In the genomic region with DNA sequence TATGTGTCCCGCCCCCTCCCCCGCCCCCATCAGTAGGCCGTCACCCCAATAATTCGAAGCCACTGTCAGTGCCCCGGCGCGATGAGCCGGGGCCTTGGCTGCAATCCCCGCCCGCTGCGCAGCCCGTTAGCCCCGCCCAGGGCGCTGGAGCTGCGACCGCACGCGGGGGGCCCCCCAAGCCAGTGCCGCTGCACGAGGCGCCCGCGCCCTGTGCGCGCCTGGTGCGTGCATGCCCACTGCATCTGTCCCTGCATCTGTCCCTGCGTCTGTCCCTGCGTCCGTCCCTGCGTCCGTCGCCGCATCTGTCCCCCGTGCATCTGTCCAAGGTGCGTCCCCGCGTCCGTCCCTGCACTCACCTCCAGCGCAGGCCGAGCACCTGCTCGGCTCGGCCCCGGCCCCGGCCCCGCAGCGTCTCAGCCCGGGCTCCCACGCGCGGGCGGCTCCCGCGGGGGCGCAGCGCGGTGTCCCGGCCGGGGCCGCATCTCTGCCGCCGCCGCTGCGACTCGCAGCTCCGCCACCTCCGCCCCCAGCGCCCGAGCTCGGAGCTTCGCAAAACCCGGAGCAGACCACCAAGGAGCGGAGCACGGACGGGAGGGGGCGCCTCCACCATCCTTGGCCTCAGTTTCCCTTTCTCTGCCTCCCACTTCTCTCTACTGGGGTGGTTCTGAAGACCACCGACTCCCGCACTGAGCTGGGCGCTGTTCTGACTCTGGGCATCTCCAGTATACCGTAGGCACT, we compare ENCODE assay signal across 8 mouse cellular contexts. TPM values are rescaled to one million over a fixed set of nuclear protein-coding genes. Genes with fewer than 3 reads are reported as not detected.
DNase-seq lines count a peak whose midpoint lies in the region; ATAC-seq and TF ChIP-seq lines count a peak whose summit lies in the region.

TSS of gene Sema6b (minus strand) at position 486 of the 738 bp plus-strand sequence.

- ATAC-seq in forebrain, embryonic 13.5 days: peak; percentile 48
- peak; percentile 33 for ATAC-seq in hindbrain, embryonic 15.5 days (ENCODE audit: low FRiP score, low read depth)
- no peak; the same call in 1 of the 2 replicates for ATAC-seq in limb, embryonic 12.5 days (ENCODE audit: insufficient number of reproducible peaks, insufficient read depth, low FRiP score, low TSS enrichment, low read depth)
- ATAC-seq in midbrain, postnatal 0 days (ENCODE audit: low FRiP score): peak; percentile 53

- H3K27me3 ChIP-seq in forebrain, embryonic 13.5 days: peaks cover 82% of the 10 kb centered on the region
- H3K27me3 ChIP-seq in hindbrain, embryonic 15.5 days: no peaks in the 10 kb centered on the region
- H3K27me3 ChIP-seq in limb, embryonic 12.5 days: peaks cover 95% of the 10 kb centered on the region
- no peaks in the 10 kb centered on the region for H3K27me3 ChIP-seq in midbrain, postnatal 0 days (ENCODE audit: insufficient read depth, low read length)

- no peaks in the 10 kb centered on the region for H3K36me3 ChIP-seq in forebrain, embryonic 13.5 days (ENCODE audit: poor library complexity, severe bottlenecking)
- no peaks in the 10 kb centered on the region for H3K36me3 ChIP-seq in hindbrain, embryonic 15.5 days
- no peaks in the 10 kb centered on the region for H3K36me3 ChIP-seq in limb, embryonic 12.5 days
- 0 out of 2 replicates have a peak, but pooled peaks cover 3% of the 10 kb centered on the region for H3K36me3 ChIP-seq in midbrain, postnatal 0 days (ENCODE audit: insufficient read depth, low read length)

- no peak for TF ChIP-seq POLR2A in bone marrow macrophage, adult 2 months (IDR thresholded peaks at IDR 0.05; ENCODE audit: borderline replicate concordance, low read depth, low read length)

- intact Hi-C loops in heart, postnatal 25 days (cut with DNase I): loop anchor here (2.0 kb wide), 1 partner anchor 21 kb away; no protein-coding TSS in a partner anchor

- peak within 1 kb of the TSS; percentile 84 for H3K9ac ChIP-seq in forebrain, embryonic 13.5 days
- peak within 1 kb of the TSS; percentile 80 for H3K9ac ChIP-seq in hindbrain, embryonic 15.5 days
- H3K9ac ChIP-seq in limb, embryonic 12.5 days (replicated peaks): peak within 1 kb of the TSS; percentile 67
- H3K9ac ChIP-seq in midbrain, postnatal 0 days (replicated peaks; ENCODE audit: low read length, poor library complexity, severe bottlenecking): peak within 1 kb of the TSS; percentile 91

- 0 out of 2 replicates have a peak, but pooled peaks cover 2% of the 10 kb centered on the region for H3K4me1 ChIP-seq in bone marrow macrophage, adult 2 months (ENCODE audit: control insufficient read depth, insufficient read depth, low read length)
- H3K4me1 ChIP-seq in forebrain, embryonic 13.5 days: peaks cover 43% of the 10 kb centered on the region
- peaks cover 48% of the 10 kb centered on the region for H3K4me1 ChIP-seq in hindbrain, embryonic 15.5 days (replicated peaks)
- H3K4me1 ChIP-seq in limb, embryonic 12.5 days (replicated peaks): peaks cover 26% of the 10 kb centered on the region
- H3K4me1 ChIP-seq in midbrain, postnatal 0 days (ENCODE audit: insufficient read depth, low read length): peaks cover 17% of the 10 kb centered on the region

- 1% methylated on average over 69 of the region's 79 CpGs for WGBS in forebrain, embryonic 13.5 days
- WGBS in hindbrain, embryonic 15.5 days: under 1% methylated on average over 68 of the region's 79 CpGs
- 1% methylated on average over 79 of the region's 79 CpGs for WGBS in limb, embryonic 12.5 days
- 2% methylated on average over 50 of the region's 79 CpGs for WGBS in midbrain, postnatal 0 days

- peak within 1 kb of the TSS; percentile 94 for H3K4me2 ChIP-seq in forebrain, embryonic 13.5 days
- H3K4me2 ChIP-seq in hindbrain, embryonic 15.5 days: peak within 1 kb of the TSS; percentile 82
- H3K4me2 ChIP-seq in limb, embryonic 12.5 days: peak within 1 kb of the TSS; percentile 98
- peak within 1 kb of the TSS; percentile 81 for H3K4me2 ChIP-seq in midbrain, postnatal 0 days (ENCODE audit: low read depth, low read length, poor library complexity, severe bottlenecking)

- DNase-seq in heart, adult 11 months: peak; percentile 94
- DNase-seq in heart, postnatal 25 days (ENCODE audit: low spot score): no peak
- peak; percentile 71 for DNase-seq in midbrain, postnatal 0 days (ENCODE audit: low spot score)
- peak; percentile 61 to 81 for DNase-seq in thymus, postnatal 10 days (ENCODE audit: low spot score in 2 of 2)

- H3K27ac ChIP-seq in bone marrow macrophage, adult 2 months (ENCODE audit: insufficient read depth, low read depth, low read length): no peak within 1 kb of the TSS
- peak within 1 kb of the TSS; percentile 48; the same call in 1 of the 2 replicates for H3K27ac ChIP-seq in forebrain, embryonic 13.5 days
- peak within 1 kb of the TSS; percentile 82 for H3K27ac ChIP-seq in hindbrain, embryonic 15.5 days (replicated peaks)
- no peak within 1 kb of the TSS for H3K27ac ChIP-seq in limb, embryonic 12.5 days
- H3K27ac ChIP-seq in midbrain, postnatal 0 days (ENCODE audit: low read depth, low read length): peak within 1 kb of the TSS; percentile 69

- no peak for TF ChIP-seq CTCF in bone marrow macrophage, adult 2 months (IDR thresholded peaks at IDR 0.05; ENCODE audit: low read depth, low read length)
- peak; percentile 32; the same call in 1 of the 2 replicates for TF ChIP-seq CTCF in midbrain, postnatal 0 days (IDR thresholded peaks at IDR 0.05)

- no peaks in the 10 kb centered on the region for H3K9me3 ChIP-seq in forebrain, embryonic 13.5 days (replicated peaks)
- H3K9me3 ChIP-seq in hindbrain, embryonic 15.5 days: no peaks in the 10 kb centered on the region
- no peaks in the 10 kb centered on the region for H3K9me3 ChIP-seq in limb, embryonic 12.5 days
- H3K9me3 ChIP-seq in midbrain, postnatal 0 days (ENCODE audit: low read length): no peaks in the 10 kb centered on the region

- H3K4me3 ChIP-seq in bone marrow macrophage, adult 2 months (ENCODE audit: insufficient read depth, low read length): peak within 1 kb of the TSS; percentile 55
- peak within 1 kb of the TSS; percentile 79 for H3K4me3 ChIP-seq in forebrain, embryonic 13.5 days
- peak within 1 kb of the TSS; percentile 73 for H3K4me3 ChIP-seq in hindbrain, embryonic 15.5 days
- H3K4me3 ChIP-seq in limb, embryonic 12.5 days (replicated peaks): peak within 1 kb of the TSS; percentile 74
- H3K4me3 ChIP-seq in midbrain, postnatal 0 days (ENCODE audit: low read depth, low read length): peak within 1 kb of the TSS; percentile 81

RNA-seq across cellular contexts. Expression of gene Sema6b, which starts in this region (rescaled TPM):
- total RNA-seq in heart, postnatal 25 days (2021): 1 to 10 TPM; 7.3 to 8.8 TPM
- 7.8 and 8.1 TPM in 2 replicates for polyA plus RNA-seq in bone marrow macrophage, adult 2 months (2012; ENCODE audit: insufficient read depth, insufficient read length, missing spikeins)
- 4.2 and 4.3 TPM in 2 replicates for polyA plus RNA-seq in forebrain, embryonic 13.5 days (2015; fragmentation: Nextera tagmentation; extraction: Ambion mirVana)
- 17.4 and 19.2 TPM in 2 replicates for polyA plus RNA-seq in hindbrain, embryonic 15.5 days (2015; fragmentation: Nextera tagmentation; extraction: Ambion mirVana)
- polyA plus RNA-seq in limb, embryonic 12.5 days (2016; fragmentation: Nextera tagmentation; extraction: Ambion mirVana): 3.1 and 3.3 TPM in 2 replicates
- total RNA-seq in midbrain, postnatal 0 days (2014; rRNA removed): 90.5 and 106 TPM in 2 replicates
- 15.6 and 17.4 TPM in 2 replicates for polyA plus RNA-seq in midbrain, postnatal 0 days (2015; fragmentation: Nextera tagmentation; extraction: Ambion mirVana)

Comparison
In these comparisons a context has a peak if more than half of its experiments do, and no peak if none do; other contexts are left out.
1. H3K27ac ChIP-seq: peak in forebrain, embryonic 13.5 days (single experiment), hindbrain, embryonic 15.5 days (single experiment) and midbrain, postnatal 0 days (single experiment); none in bone marrow macrophage, adult 2 months (single experiment) and limb, embryonic 12.5 days (single experiment).
2. Peak in every context shown above with its lines, with median percentiles within 50 percentile points of each other: H3K4me3 ChIP-seq, H3K4me2 ChIP-seq and H3K9ac ChIP-seq.